Mouse (Mus musculus) megakaryocyte, embryonic 14.5 days (primary cell): ENCODE results near the gene Cct6b. TPM values are rescaled to one million over a fixed set of nuclear protein-coding genes. Genes with fewer than 3 reads are reported as not detected.
"Not testable (repeated sequence)": the region's sequence is repeated elsewhere in the genome, so short reads cannot be mapped to it uniquely, and the experiment has no call there.

Experiments used
- H3K27me3 ChIP-seq: replicated peaks from 2 replicates; pipeline ENCODE3; 2012; ENCODE audit warnings: inconsistent platforms
- H3K36me3 ChIP-seq: replicated peaks from 2 replicates; pipeline ENCODE3; 2012; ENCODE audit warnings: low read length, inconsistent platforms, mixed read lengths
- H3K4me1 ChIP-seq: 2 replicates; pipeline ENCODE4 v1.6.1; 2012; ENCODE audit warnings: inconsistent platforms
- H3K4me3 ChIP-seq: replicated peaks from 2 replicates; pipeline ENCODE3; 2012; ENCODE audit warnings: moderate library complexity, mild to moderate bottlenecking, inconsistent platforms
- H3K9me3 ChIP-seq: 2 replicates; pipeline ENCODE4 v1.6.1; 2012; ENCODE audit warnings: inconsistent platforms
- FLI1 ChIP-seq: IDR thresholded peaks from 2 replicates; pipeline ENCODE4 v1.6.1; 2012; ENCODE audit warnings: low read length, inconsistent platforms, mixed read lengths
- GATA1 ChIP-seq: IDR thresholded peaks from 3 replicates; pipeline ENCODE4 v1.6.1; 2012; ENCODE audit warnings: mixed read lengths, low read length, inconsistent platforms, borderline replicate concordance
- polyA plus RNA-seq: library from polyadenylated mRNA; stranded (reverse); fragments of >175 nt; gene quantifications from 2 replicates; pipeline ENCODE4 v1.2.3, GENCODE M21; 2012; ENCODE audit warnings: low replicate concordance; ENCODE audit not compliant: insufficient read depth

Gene Cct6b
- polyA plus RNA-seq, 1 experiment: 0.47 TPM

DNA sequence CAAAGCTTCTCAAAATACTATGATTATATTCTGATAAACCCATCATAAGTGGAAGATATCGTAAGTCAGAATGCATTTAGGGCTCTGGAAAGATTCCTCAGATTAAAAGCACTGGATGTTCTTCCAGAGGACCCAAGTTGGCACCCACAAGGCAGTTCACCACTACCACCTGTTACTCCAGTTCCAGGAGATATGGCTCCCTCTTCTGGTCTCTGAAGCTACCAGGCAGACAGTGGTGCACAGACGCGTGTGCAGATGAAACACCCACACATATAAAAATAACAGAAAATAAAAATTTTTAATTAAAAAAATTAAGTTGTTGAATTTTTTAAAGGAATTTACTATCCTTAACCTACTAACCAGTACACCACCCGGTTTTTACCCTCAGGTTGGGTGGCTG lies 55.2 kb downstream of the Cct6b start:
- H3K36me3 ChIP-seq: no peaks in the 10 kb centered on the region
- 0 out of 2 replicates have a peak, but pooled peaks cover 3% of the 10 kb centered on the region for H3K9me3 ChIP-seq
- H3K27me3 ChIP-seq: peaks cover 24% of the 10 kb centered on the region
- no peak for TF ChIP-seq FLI1
- TF ChIP-seq GATA1: no peak
- H3K4me1 ChIP-seq: no peaks in the 10 kb centered on the region
- no peak overlapping the region for H3K4me3 ChIP-seq

DNA sequence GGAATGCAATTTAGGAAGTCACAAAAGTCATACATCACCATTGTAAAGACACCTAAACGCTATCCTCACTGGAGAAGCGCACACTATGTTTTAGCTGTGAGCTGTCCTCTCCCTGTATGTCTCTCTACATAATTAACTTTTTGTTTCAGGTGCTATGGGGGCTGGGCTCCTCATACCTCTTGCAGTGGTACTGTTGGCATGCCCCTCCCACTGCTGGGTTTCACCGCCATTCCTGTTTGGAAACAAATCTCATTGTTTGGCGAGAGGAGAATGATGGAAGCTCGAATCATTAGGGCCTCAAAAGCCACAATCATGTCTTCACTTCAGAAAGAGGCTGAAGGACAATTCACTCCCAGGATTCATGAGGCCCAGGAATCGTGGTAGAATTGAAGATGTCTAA lies 59.0 kb downstream of the Cct6b start:
- no peaks in the 10 kb centered on the region for H3K4me1 ChIP-seq
- no peak for TF ChIP-seq GATA1
- TF ChIP-seq FLI1: no peak
- no peaks in the 10 kb centered on the region for H3K9me3 ChIP-seq
- peaks cover 37% of the 10 kb centered on the region for H3K27me3 ChIP-seq
- H3K4me3 ChIP-seq: no peak overlapping the region
- H3K36me3 ChIP-seq: no peaks in the 10 kb centered on the region

DNA sequence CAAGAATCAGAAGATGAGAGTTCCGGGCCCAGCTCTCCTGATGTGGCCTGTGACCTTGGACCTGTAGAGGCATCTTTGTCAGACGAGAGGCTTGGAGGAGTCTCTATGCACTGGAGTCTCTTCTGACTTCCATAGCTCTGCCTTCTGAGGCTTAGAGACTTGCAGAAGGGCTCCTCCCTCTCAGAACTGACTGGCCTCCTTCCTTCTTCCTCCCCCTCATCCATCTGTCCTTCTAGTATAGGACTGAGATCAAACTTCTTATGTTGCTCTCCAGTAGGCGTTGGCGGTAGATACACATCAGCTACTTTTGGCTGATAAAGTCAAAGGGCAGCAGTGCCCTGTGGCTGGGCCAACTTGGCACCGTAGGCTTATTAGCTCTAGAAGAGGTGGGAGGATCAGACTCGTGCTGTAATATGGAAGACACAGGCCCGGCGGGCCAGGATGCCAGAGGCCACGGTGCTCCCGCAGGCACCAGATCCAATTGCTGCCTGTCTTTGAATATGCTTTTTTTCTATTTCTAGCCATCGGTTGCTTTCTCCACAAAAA lies 64.2 kb downstream of the Cct6b start:
- Histone ChIP-seq H3K36me3 (no peaks in the 10 kb centered on the region), H3K27me3 (peaks cover 25% of the 10 kb centered on the region), H3K4me3 (no peak overlapping the region), H3K9me3 (no peaks in the 10 kb centered on the region), H3K4me1 (no peaks in the 10 kb centered on the region)
- TF ChIP-seq FLI1: no peak
- TF ChIP-seq GATA1: no peak

DNA sequence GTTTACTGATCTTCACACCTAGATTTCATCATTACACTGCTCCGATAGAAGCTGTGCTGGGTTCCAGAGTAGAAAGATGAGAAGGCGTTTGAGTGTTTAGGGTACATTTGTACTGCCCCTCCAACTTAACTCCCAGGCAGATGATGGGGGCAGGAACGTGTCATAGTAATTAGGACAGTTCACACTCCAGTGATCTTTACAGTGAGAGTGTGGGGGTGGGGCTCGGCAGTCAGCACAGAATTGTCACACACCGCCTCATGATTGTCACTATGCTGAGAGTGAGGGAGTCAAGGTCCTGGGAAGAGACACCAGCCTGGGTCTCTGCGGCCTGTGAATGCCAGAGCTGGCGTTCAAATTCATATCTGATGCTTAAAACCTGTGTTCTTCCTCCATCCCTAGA lies 68.2 kb downstream of the Cct6b start:
- no peaks in the 10 kb centered on the region for H3K4me1 ChIP-seq
- no peaks in the 10 kb centered on the region for H3K9me3 ChIP-seq
- no peak overlapping the region for H3K4me3 ChIP-seq
- peaks cover 15% of the 10 kb centered on the region for H3K27me3 ChIP-seq
- no peak for TF ChIP-seq GATA1
- no peak for TF ChIP-seq FLI1
- no peaks in the 10 kb centered on the region for H3K36me3 ChIP-seq

DNA sequence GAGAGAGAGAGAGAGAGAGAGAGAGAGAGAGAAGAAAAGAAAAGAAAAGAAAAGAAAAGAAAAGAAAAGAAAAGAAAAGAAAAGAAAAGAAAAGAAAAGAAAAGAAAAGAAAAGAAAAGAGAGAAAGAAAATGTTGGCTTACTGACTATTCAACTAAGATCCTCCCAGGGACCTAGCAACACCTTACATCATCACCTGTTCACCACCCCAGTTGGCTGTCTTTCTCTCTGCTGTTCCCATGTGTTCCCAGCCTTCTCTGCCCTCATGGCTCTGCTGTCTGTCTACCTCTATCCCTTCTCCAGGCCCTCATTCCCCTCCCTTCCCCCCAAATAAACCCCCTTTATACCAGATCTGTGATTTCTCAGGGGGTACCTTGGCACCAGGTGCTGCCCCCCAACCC lies 69.2 kb downstream of the Cct6b start:
- H3K4me1 ChIP-seq, H3K9me3 ChIP-seq, H3K36me3 ChIP-seq, H3K4me3 ChIP-seq: not testable (repeated sequence)
- peaks cover 17% of the 10 kb centered on the region for H3K27me3 ChIP-seq

DNA sequence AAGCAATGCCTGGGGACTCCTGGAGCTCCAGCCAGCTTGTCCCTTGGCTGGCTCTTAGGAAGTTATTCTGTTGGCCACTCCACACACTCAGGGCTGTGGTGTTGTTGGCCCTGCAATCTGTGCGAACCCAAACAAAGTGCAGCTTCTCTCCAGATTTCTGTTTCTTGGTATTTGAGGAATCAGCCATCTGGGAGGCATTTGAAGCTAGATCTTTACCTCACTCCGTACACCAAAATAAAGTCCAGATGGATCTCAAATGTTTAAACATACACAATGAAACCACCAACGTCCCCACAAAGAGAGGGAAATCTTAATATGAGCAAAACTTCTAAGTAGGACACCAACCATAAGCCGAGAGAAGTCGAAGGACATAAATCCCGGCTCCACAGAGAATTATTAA lies 71.5 kb downstream of the Cct6b start:
- no peaks in the 10 kb centered on the region for H3K4me1 ChIP-seq
- peaks cover 20% of the 10 kb centered on the region for H3K27me3 ChIP-seq
- no peak for TF ChIP-seq FLI1
- TF ChIP-seq GATA1: no peak
- H3K36me3 ChIP-seq: no peaks in the 10 kb centered on the region
- no peak overlapping the region for H3K4me3 ChIP-seq
- no peaks in the 10 kb centered on the region for H3K9me3 ChIP-seq

DNA sequence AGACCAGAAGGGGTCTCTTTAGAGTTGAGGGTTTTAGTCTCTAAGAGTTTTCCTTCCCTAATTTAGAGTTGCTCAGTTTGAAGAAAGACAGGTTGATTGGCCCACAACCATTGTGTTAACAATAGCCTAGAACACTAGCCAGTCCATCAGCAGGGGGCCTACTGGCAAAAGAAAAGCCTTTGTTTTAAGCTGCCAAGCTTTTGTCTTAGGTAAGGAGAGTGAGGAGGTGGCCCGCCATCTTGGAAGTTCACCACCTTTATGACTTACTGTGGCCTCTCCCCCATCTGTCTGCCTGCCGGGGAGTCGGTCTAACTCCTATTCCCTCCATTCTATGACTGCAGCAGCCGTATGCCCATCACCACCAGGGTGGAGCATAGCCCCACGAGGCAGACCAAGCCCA lies 73.6 kb downstream of the Cct6b start:
- H3K36me3 ChIP-seq: no peaks in the 10 kb centered on the region
- no peak overlapping the region for H3K4me3 ChIP-seq
- no peak for TF ChIP-seq GATA1
- no peak for TF ChIP-seq FLI1
- no peaks in the 10 kb centered on the region for H3K4me1 ChIP-seq
- H3K27me3 ChIP-seq: peaks cover 15% of the 10 kb centered on the region
- H3K9me3 ChIP-seq: no peaks in the 10 kb centered on the region

DNA sequence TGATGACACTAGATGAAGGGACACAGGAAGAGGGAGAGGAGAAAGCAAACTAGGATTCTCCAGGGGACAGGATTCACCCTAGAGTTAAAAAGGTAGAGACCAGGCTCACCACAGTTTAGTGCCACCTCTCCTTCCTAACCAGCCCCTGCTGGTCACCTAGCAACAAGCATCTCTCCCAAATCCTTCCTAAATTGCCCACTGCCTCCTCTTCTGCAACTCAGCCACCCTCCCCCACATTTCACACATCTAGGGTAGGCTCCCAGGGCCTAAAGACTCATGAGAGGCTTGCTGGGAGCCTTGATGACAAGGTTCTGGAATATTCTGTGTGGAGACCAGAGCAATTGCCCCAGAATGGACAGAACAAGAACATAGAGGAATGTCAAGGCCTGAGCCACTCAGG lies 76.5 kb downstream of the Cct6b start:
- no peak for TF ChIP-seq GATA1
- TF ChIP-seq FLI1: no peak
- H3K4me1 ChIP-seq: no peaks in the 10 kb centered on the region
- no peak overlapping the region for H3K4me3 ChIP-seq
- H3K27me3 ChIP-seq: peaks cover 28% of the 10 kb centered on the region
- H3K9me3 ChIP-seq: no peaks in the 10 kb centered on the region
- H3K36me3 ChIP-seq: no peaks in the 10 kb centered on the region

DNA sequence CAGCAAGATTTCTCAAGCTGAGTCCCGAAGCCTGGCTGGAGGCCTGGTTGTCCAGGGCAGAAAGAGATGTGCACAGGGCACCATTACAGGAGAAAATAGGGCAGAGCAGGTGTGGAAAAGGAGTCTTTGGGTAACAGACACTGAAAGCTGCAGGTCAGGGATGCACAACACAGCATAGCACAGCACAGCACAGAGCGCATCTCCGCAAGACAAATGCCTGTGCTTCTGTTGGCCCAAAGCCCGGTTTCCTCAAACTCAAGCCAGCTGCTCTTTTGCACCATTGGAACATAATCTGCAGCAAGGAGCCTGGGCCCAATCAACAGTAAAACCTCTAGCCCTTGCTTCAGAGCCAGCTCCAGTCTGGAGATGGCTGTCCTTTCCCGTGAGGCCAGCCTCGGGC lies 79.4 kb downstream of the Cct6b start:
- Histone ChIP-seq H3K27me3 (peaks cover 30% of the 10 kb centered on the region), H3K36me3 (no peaks in the 10 kb centered on the region), H3K4me1 (no peaks in the 10 kb centered on the region), H3K9me3 (no peaks in the 10 kb centered on the region), H3K4me3 (no peak overlapping the region)
- no peak for TF ChIP-seq FLI1
- no peak for TF ChIP-seq GATA1

DNA sequence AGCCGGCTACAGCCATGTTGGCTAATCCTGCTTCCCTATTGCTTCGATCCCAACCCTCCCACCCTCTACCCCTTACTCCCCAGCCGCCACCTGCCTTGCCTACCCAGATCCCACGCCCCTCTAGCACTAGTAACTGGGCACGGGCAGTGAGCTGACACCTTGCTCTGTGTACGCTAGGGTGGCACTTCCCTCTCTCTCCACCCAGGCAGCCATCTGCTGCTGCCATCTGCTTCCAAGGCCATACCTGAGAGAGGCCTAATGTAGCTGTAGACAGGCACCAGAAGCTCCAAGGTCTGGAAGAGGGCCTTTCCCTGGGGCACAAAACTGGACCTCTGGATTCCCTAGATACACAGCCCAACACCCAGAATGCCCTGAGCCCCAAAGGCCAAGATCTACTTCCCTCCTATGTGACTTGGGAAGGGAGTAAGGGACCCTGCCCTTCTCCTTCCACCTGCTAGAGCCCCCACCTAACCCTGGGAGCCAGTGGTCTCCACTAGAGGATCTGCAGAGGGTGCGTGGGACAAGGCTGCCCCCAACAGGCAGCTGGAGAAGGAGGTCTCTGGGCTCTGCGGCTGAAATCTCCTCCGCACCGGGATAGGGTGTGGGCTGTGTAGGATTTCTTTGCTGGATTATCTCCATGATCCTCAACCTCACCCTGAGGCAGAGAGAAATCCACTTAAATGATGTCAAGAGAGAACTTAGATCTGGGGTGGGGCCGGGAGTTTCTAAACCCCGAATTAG lies 80.2 kb downstream of the Cct6b start:
- Histone ChIP-seq H3K4me1 (no peaks in the 10 kb centered on the region), H3K9me3 (no peaks in the 10 kb centered on the region), H3K27me3 (peaks cover 32% of the 10 kb centered on the region), H3K4me3 (no peak overlapping the region), H3K36me3 (no peaks in the 10 kb centered on the region)
- TF ChIP-seq FLI1: no peak
- no peak for TF ChIP-seq GATA1
